Mouse (Mus musculus): ENCODE measurements around the gene Cnst. TPM values are rescaled to one million over a fixed set of nuclear protein-coding genes. Genes with fewer than 3 reads are reported as not detected.

Cnst gene
- polyA plus RNA-seq, 1 experiment from 2014 or later: 27.5 TPM

Other genes with a start within 250 kb of the Cnst start
- gene Smyd3, start 28.3 kb upstream of the Cnst start, polyA plus RNA-seq (2014; fragmentation: Nextera tagmentation; extraction: Ambion mirVana): 24.8 and 25.6 TPM in 2 replicates
- 32.6 and 33.5 TPM in 2 replicates for gene Tfb2m, start 103 bp upstream of the Cnst start, polyA plus RNA-seq (2014; fragmentation: Nextera tagmentation; extraction: Ambion mirVana)
- 184 and 186 TPM in 2 replicates for gene Sccpdh, start 121.8 kb downstream of the Cnst start, polyA plus RNA-seq (2014; fragmentation: Nextera tagmentation; extraction: Ambion mirVana)
- not detected in 2 replicates for gene Kif28, start 198.9 kb downstream of the Cnst start, polyA plus RNA-seq (2014; fragmentation: Nextera tagmentation; extraction: Ambion mirVana)

Data from neural tube, embryonic 14.5 days (tissue).